Mouse (Mus musculus) kidney, adult 8-10 months (tissue): ENCODE measurements around the gene Elfn1.

Source experiments
- DNase-seq, 2 experiments: peaks; one replicate each; pipeline ENCODE4 v3.0.0; 2022

The Elfn1 gene

DNA sequence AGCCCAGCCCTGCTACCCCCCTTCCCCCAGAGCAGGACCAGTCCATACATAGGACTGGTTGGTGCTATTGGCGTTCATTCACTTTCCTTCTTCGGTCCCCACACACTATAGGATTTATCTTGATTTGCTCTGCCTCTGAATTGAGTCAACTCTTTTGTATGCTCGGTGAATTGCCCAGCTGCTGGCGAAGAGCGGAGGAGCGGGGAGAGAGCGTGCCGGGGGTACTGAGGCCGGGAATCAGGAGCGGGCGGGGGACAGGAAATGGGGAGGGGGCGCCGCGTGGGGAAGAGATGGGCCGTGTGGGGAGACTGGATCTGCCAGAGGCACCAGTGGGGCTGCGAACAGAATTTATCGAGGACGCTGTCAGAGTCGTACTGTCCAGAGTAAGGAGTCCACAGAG lies 3.8 kb downstream of the Elfn1 start:
- no peak for DNase-seq

DNA sequence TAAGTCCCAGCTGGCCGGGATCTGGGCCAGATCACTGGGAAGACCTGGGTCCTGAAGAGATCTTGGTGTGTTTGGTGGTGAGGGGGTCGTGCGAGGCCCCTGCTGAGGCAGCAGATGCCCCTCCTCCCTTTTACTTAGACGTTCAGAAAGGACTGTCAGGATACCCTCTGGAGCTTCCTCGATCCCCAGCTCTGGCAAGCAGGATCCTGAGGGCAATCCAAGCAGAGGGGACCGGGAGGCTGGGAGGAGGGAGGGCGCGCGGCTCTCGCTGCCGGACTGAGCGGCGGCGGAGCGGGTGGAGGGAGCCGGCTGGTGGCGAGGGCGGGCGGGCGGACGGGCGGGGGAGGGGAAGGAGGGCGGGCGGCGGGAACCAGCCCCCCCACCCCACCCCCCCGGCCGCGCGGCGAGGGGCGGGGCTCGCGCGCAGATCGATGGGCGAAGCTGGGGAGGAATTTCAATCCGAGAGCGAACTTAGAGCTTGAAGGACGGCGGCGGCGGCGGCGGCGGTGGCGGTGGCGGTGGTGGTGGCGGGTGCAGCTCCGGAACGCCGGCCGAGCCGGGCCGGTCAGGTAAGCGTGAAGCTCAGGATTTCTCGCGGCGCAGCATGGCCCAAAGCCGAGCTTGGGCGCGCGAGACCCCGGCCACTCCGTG lies 4.5 kb downstream of the Elfn1 start:
- no peak for DNase-seq

DNA sequence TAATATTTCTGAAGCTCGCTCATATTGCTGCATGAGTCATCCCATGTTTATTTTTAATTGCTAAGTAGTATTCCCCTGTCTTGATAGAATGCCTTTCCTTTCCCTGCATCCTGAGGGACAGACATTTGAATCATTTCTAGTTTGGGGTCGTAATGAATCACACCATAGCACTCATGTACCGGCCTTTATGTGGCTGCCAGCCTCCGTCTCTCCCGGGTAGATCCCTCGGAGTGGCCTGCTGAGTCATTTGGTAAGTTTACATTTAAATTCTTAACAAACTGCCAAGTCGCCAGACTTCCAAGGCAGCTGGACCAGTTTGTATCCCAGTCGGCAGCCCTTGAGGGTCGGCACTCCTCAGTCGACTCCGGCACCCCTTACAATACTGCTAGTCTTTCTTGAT lies 13.9 kb downstream of the Elfn1 start:
- DNase-seq = no peak

DNA sequence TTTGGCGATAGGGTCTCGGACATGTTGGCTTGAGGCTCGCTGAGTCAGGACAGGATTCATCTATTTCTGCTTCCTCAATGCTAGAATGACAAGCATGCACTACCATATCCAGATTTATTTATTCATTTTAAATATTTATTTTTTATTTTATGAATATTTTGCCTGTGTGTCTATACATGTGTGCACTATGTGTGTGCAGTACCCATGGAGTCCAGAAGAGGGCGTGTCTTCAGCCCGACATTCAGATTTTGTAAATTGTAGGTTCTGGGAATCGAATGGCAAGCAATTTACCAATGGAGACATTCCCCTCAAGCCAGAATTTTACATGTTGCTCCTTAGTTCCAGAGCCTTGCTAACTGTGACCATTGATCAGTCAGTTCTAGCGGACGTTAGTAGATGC lies 16.1 kb downstream of the Elfn1 start:
- no peak for DNase-seq

DNA sequence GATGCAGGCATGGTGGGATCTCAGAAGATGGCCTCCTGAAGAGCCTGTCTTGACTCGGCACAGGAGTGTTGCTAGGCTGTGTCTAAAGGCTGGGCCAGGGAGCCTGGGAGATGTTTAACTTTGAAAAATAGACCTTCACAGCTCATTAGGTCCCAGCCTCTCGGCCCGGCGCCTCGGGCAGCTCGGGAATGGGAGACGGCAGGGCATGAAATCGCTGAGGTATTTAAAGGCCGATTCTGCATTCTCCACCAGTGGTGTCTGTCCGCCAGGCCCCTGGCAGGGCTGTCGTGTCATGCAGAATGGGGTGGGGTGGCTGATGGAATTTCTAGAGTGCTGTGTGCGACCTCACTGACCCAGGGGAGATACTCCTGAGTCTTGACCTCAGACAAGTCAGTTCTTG lies 22.4 kb downstream of the Elfn1 start:
- peak; percentile 72 to 77 for DNase-seq

DNA sequence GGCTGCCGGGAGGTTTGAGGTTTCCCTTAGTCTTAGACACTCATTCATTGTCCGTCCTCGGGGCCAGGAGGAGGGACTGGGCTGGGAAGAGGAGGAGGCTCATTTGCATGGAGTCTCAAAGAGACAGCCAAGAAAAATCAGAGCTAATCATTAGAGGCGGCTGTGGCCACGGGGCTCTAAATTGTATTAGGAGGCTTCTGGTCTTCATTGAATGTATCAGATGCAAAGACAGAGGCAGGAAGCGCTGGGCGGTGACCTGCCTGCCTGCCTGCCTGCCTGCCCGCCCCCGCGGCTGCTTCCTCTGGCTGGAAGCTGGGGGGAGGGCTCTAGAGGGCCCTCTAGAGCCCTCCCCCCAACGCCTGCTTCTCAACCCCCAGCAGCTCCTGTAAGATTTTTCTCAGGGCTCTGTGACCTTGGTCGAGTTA lies 23.2 kb downstream of the Elfn1 start:
- peak; percentile 59 to 71 for DNase-seq

DNA sequence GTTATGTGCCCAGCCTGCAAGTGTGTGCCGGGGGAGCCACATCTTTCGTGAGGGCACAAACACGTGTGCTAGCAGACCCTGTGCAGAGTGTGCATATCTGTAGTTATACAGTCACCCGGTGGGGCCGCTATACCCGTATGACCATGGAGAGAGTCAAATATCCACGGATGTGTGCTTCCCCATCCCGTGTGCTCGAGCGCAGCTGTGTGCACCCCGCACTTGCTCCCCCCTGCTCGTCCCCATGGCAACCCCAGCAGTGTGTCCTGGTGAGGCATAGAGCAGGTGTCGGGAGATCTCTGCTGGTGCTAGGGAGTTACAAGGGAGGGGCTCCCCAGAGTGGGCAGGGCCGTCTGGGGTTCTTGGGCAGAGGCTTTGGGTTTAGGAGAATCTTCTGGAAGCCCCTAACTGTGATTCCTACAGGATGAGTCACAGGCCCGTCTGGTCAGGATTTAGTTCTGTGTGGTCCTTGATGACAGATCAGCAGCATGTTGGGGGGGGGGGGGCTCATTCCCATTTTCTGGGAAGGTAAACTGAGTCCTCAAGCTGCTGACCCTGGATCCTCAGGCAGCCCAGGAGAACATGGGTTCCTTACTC lies 24.3 kb downstream of the Elfn1 start:
- no peak for DNase-seq

DNA sequence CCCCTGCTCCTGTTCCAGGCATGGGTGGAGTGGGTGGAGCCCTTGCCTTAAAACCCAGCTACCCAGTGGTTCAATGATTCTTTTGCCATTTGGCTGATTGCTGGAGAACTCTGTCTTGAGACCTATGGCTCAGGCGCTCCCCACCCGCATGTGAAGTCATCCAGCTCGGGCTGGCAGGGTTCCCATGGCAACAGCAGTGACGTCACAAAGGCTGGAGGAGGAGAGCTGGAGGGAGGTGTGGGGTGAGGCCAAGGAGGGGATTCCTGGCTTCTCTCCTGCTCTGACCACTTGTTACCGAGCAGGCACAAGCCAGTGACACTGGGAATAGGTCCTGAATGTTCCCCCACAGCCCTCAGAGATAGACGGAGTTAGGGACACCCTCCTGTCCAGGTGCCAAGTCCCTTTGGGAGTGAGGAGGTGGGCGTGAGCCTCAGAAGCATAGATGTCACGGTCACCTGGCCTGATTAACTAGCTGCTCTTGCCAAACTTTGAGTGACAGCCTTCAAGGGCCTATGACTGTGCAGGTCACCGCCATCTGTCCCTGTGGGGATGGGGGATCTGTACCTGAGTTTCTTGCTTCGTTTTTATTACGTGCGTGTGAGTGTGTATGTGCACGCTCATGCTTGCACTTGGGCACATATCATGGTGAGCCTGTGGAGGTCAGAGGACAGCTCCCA lies 25.0 kb downstream of the Elfn1 start:
- peak; percentile 71 to 85 for DNase-seq

DNA sequence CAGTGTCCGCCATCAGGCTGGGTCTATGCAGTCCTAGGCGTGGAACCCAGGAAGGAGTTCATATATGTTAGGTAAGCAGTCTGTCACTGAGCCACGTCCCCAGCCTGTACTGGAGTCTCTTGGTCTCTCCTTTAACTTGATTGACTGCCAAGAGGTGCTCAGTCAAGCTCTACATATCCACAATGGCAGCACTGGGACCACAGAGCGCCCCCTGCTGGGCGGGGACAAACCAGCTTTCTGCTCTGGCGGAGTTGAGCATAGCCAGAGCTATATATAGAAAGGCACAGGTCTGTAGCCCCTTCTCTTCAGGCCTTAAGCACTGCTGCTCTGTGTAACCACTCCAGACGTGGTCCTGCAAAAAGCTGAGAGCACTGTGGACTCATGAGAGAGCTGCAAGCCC lies 25.7 kb downstream of the Elfn1 start:
- DNase-seq = peak; percentile 71

DNA sequence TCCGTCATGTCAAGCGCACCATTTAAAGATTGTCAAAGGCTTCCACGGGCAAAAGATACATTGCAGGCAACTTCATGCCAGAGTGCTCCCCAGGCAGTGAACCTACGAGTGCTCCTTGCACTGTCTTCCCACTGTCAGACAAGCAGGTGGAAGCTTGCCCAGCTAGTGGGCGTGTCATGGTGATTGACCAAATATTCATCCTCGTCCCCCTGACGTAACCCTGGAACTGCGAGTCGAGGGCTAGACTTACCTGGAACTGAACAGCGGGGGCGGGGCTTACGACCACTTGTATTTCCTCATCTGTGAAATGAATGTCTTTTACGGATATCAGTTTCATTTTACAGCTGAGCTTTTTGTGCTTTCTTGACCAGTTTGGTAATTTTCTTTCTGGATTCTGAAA lies 28.7 kb downstream of the Elfn1 start:
- DNase-seq = peak; percentile 36 to 42

DNA sequence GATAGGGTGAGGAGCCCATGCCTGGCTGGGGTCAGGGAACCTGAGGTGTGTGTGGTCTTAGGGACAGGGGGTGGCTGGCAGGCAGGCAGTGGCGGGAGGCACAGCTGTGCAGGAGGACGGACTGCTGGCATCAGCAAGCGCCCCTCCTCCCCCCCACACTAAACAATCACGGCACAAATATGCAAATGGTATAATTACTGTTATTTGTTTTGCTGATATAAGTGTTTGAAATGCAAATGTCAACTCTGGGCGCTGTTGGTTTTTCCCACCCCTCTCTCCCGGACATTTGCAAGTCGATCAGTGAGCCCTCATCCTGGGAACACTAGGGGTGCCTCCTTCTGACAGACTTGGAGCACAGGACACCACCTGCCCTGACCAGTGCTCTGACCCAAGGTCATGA lies 37.0 kb downstream of the Elfn1 start:
- DNase-seq = no peak

DNA sequence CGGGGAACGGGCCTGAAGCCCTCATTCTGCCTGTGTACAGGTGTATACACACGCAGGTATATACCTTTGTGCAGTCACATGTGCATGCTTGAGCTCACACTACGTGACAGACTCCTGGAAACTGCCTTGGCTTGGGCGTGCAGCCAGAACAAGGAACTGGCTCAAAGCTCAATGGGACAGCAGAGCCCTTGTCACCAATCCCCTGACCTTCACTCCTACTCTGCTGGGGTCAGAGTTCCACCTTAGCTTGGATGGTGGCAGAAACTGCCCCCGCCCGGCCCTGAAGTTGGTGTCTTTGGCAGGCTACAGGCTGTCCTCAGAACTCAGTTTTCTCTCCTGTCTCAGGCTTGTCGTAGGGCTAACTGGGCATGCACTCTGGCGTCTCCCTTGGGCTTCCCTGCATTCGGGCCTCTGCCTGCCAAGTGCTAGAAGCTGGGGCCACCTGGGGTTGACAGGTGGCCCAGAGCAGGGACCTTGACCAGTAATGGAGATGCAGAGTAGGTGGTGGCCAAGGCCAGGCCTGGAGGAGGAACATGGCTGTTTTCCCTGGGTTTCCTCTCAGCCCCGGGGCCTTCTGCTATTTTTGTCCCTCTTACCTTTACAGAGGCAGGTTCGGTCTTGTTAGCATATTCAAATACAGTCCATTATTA lies 38.1 kb downstream of the Elfn1 start:
- peak; percentile 63 to 74 for DNase-seq

DNA sequence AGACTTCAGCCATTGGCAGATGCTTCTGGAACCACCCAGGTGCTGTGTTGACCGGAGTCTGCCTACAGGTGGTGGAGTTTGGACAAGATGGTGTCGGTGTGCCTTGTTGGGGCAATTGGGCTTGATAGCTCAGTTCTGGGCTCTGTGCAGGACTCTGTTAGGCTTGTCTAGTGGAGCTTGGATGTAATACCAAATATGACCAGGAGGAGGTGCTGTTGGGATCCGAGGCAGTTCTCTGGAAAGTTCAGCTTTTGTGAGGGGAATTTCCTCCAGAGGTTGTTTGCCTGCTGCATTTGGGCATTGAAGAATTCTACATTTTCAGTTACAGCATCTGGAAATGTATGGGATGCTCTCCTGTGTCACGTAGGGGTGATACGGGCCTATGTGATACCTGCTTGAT lies 39.7 kb downstream of the Elfn1 start:
- no peak for DNase-seq

DNA sequence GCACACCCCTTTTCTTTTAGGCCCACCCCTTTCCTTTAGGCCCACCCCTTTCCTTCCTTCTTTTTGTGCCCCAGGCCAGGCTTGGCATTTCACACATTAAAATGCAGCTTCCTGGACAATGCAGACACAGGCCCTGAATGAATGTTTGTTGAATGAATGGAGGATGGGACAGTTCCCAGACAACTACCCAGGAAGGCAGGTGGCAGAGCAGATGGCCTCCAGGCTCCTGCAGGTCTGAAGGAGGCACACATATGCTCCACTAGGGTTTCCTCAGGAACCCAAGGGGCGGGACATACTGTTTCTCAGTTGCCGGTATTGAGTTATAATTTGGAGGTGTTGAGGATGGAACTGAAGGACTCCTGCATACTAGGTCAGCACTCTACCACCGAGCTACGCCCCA lies 40.8 kb downstream of the Elfn1 start:
- DNase-seq = no peak

DNA sequence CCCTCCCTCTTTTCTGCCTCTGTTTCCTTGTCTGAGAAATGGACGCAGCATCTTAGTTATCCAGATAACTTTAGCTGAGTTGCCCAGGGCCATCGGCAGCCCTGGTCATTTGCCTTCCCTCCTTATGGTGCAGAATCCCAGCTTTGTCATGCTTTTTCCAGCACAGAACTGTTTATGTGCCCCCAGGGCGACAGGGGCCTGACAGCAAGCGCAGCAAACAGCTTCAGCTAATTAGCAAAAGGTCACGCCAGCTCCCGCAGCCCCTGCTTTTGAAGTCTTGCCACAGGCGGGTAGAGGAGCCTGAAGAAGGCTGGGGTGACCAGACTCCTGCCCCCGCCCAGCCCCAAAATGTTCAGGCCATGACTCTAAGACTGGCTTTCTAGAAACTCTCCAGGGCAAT lies 41.6 kb downstream of the Elfn1 start:
- no peak for DNase-seq

DNA sequence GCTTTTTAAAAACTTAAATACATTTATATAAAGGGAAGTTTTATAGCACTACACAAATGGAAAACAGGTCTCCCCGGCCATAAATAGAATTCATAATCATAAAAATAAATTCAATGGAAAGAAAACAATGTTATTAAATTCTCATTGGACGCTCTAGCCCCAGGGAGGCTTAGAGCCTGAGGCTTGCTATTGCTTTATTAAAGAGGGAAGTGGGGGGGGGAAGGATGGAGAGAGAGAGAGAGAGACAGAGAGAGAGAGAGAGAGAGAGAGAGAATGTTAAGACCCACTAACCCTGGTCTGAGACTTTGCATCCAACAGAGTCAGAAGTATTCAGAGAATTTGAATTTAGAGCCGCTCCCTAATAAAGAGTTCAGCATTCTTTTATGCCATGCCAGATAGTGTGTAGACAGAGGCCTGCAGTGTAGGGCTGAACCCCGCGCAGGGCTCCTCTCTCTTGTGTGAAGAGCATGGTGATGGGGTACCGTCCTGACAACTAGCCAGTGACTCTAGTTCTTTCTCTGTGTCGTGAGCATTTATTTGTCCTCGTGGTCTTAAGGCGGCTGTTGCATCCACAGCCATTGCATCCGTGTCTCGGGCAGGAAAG lies 42.3 kb downstream of the Elfn1 start:
- DNase-seq = no peak

DNA sequence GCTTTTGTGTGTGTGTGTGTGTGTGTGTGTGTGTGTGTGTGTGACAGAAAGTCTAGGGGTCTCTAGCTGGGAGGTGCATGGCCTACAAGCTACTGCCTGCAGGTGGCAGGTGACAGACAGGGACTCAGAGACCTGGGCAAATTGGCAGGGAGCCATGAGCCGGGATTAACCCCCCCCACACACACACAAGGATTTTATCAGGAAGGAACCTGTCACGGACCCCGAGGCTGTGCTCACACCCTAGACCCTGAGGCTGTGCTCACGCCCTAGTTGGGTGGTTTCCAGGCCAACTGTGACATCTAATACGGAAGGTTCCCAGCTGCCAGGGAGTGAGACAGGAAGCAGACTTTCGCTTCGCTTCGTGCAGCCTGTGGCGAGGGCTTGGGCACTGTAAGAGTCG lies 49.1 kb downstream of the Elfn1 start:
- peak in 1 of 2 experiments; percentile 17 for DNase-seq

DNA sequence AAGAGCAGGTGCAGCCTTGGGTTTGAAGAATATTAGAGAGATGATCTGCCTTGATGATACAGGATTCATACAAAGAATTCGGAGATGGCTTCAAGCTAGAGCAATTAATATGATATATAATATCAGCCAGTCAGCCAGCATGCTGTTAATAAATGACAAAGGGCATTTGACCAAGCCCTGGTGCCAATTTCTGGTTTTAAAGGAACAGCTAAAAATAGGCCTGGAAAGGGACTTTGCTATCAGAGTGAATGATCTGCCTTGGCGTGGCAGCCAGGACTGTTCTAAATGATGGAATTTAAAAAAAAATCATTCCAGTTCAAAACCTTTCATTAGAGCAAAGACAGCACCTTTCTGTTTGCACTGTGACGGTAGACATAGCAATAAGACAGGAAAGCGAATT lies 52.0 kb downstream of the Elfn1 start:
- DNase-seq = no peak

DNA sequence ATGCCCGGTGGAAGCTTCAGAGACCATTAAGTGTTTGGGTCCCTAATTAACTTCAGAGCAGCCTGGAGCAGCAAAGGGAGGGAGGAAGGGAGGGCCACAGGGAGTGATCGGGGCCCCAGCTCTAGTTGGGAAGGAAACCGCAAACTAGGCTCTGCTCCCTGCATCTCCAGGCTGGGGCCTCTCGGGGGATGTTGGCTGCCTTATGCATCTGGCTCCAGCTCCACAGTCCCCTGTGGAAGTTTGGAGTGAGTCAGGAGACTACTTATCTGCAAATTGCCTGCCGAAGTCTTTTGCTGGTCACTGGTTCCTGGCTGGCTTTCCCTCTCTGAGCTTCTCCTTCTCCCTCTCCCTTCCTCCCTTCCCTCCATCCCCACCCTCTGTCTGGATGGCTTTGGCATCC lies 56.6 kb downstream of the Elfn1 start:
- DNase-seq = no peak

DNA sequence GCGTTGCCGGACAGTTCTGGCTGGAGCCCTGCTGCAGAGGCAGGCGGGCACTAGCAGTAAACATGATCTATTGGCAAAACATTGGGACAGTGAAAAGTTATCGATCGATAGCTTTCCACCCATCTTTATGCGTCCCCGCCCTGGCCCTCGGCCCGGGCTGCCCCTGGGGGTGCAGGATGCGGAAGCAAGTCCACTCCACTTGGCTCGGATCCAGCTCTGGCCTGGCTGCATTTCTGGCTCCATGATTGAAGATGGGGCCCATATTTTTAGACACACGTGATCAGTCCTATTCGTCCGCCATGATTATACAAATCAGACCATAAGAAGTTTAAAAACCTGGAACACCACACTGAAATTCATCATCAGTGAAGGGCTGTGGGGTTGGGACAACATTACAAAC lies 57.9 kb downstream of the Elfn1 start:
- DNase-seq = no peak

DNA sequence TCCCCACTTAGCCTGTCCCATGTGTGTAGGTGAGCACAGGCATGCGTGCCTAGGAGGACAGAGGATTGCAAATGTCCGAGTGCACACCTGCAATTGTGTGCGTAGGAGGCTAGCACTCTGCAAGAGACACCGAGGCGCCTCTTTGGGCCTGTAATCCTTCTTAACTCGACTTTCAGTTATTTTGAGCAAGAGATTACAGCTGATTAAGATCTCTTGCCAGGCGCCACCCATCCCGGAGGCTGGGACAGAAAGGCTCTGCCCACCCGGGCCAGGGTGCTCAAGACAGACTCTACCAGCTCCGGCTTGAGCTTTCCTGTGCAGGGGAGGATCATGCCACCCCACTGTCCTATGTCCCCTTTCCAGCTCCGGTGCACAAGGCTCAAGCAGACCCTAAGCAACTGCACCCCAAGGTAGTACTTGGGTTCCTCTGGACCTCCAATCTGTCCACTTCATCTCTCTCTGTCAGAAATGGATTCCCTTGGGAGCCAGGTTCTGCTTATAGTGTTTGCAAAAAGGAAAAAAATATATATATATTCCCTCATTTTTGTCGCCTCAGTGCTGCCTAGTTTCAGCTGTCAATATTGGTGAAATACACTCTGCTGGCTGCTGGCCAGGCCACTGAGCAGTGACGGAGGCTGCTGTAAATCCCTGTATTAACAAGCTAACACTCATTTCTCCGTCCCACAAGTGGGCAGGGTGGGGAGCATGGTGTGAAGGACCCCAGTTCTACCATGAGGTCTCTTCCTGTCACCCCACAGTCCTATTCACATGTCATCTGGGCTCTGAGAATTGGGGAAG lies 61.6 kb downstream of the Elfn1 start:
- no peak for DNase-seq

DNA sequence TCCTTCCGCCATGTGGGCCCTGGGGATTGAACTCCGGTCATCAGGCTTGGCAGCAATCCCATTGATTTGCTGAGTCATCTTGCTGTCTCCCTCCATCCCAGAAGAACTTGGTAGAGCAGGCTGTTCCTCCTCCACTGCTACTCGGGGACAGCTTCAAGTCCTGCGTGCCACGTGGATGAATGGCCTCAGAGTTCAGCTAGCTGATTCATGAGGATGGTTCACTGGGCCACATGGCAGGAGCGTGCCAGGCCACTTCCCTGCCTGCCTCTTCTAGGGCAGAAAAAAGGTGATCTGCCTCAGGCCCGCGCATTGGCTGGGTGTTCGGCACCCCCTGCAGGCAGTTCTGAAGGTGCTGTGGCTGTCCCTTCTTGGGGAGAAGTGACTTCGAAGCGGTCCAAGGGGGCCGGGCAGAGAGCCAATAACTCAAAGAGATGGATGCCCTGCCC lies 62.5 kb downstream of the Elfn1 start:
- DNase-seq = peak; percentile 57 to 71

DNA sequence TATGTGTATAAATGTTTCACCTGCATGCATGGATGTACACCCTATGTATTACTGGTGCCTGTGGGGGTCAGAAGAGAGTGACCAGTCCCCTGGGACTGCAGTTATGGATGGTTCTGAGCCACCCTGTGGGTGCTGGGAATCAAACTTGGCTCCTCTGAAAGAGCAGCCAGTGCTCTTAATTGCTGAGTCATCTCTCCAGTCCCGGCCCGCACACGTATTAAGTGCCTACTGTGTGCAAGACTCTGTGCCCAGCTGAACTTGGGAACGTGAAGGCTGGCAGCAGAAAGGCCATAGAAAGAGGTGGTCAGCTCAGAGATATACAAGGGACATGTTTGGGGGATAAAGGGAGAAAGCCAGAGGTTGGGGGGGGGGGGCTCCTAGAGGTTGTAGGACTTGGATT lies 68.8 kb downstream of the Elfn1 start:
- DNase-seq = no peak
